Mouse (Mus musculus): ENCODE measurements around the gene Fcer1g.
A peak's percentile ranks its signal among the peaks of the same experiment; 100 is the strongest.

The Fcer1g gene

DNA sequence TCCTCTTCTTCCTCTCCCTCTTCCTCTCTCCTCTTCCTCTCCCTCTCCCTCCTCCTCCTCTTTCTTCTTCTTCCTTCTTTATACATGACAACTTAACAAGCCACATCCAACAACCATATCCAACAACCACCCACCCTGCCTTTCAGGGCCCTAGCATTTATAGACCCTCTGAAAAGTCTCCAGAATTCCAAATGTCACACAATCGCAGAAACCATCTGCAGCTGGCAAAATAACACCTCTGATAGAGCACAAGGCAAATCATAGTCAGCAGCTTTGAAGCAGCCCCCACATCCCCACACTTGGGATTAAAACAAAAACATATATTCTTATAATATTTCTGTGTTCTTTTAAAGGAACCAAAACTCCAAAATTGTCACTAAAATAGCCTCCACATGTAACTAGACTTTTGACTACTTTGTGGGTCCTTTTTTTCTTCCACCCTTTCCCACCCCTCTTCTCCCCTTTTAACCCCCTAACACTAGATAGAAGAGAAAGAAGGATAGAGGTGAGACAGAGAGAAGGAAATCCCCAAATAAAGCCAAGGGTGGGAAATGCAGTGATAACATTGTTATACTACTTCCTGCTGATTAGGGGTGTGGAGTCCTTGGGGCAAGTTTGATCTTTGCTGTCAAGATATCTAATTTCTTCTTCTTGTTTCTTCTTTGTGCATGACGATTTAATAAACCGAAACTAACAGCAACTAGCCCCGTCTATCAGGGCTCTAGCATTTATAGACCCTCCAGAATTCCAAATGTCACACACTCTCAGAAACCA, 32.0 kb upstream of the Fcer1g start:
- DNase-seq (ENCODE audit: low spot score) = no peak

DNA sequence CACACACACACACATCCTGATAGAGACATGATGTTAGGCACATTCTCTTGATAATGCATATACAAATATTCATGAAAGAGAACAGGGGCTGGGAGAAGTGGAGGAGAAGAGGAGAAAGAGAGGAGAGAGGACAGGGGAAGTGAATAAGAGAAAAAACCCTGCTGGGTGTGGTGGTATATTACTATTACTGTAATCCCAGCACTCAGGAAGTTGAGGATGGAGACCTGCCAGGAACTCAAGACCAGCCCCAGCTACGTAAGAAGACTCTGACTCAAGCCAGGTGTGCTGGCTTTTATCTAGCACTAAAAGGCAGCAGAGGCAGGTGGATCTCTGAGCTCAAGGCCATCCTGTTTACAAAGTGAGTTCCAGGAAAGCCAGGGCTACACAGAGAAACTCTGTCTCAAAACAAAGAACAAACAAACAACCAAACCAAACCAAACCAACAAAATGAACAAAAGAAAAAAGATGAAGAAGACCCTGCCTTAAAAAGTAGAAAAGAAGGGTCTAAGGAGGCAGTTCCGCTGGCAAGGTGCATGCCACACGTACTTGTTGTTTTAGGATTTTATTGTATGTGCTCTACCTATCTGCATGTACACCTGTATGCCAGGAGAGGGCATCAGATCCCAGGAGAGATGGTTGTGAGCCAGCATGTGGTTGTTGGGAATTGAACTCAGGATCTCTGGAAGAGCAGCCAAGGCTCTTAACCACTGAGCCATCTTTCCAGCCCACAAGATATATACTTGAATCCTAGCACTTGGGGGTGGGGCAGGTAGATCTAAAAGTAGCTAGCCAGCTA, 29.7 kb upstream of the Fcer1g start:
- no peak for DNase-seq (ENCODE audit: low spot score)

DNA sequence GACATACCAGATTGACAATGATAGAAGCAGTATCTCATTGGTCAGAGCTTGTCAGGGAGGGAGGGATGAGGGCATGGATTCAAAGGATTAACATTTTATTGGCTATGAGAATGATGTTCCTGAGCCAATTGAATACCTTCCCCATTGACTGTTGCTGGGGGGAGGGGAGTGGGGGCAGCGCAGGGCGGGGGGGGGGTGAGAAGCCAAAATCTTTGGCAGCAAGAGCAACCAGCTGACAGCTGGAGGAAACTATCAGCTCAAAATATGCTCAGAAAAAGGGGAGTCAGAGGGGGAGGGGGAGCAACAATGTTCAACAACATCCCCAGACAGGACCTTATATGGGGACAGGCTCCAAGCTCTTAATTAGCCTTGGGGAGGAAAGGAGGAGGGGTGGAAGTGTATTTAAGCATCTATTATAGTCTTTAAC, 29.0 kb upstream of the Fcer1g start:
- DNase-seq (ENCODE audit: low spot score) = peak; percentile 69

DNA sequence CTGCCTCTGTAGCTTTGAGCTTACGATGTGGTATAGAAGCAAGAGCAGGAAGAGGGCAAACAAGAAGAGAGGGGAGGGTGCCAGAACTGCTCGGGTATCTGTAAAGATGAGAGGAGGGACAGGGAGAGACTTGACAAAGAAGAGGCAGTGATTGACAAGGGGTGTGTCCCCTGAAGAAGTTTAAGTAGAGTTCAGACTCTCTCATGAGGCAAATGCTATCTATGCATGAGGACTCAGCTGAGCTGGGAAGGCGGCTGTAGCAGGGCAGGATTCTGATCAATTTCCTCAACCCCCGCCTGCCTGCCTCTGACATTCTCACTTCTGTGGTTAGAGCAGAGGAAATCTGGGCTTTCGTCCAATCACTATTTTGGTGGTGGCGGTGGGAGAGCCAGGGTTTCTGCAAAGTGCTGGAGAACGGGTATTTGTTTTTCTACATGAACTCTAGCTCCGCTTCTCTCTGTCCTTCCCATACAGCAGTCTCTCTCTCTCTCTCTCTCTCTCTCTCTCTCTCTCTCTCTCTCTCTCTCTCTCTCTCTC, 28.5 kb upstream of the Fcer1g start:
- peak; percentile 88 for DNase-seq (ENCODE audit: low spot score)

DNA sequence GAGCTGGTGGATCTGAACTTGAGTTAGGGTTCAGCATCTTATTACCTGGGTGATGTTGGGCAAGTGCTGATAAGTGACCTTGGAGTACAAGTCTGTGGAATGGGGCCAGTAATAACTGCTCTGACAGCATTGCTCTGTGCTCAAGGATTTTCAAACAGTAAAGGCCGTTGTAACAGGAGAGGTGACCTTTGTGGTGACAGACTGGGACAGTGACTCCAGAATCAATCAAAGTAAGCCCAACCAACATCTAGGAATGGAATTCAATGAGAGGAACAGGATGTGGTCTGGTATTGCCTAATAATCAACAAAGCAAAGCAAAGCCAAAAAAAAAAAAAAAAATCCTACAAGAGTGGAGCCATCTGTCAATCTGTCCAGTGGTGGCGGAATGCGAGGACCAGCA, 26.2 kb upstream of the Fcer1g start:
- no peak for DNase-seq (ENCODE audit: low spot score)

DNA sequence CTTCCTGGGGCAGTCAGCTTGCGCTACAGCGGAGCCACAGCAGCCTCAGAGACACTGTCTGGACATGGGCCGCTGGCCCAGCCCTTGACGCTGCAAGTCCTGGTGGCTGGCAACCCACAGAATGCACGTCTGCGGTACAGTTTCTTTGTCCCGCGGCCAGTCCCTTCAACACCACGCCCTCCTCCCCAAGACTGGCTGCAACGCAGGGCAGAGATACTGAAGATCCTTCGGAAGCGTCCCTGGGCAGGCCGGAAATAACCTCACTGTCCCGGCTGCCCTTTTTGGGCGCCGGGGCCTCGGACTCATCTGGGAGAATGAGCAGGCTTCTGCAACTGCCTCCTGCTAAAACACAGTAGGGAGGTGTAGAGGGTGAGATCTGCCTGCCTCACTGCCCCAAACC, 24.8 kb upstream of the Fcer1g start:
- DNase-seq (ENCODE audit: low spot score) = no peak

DNA sequence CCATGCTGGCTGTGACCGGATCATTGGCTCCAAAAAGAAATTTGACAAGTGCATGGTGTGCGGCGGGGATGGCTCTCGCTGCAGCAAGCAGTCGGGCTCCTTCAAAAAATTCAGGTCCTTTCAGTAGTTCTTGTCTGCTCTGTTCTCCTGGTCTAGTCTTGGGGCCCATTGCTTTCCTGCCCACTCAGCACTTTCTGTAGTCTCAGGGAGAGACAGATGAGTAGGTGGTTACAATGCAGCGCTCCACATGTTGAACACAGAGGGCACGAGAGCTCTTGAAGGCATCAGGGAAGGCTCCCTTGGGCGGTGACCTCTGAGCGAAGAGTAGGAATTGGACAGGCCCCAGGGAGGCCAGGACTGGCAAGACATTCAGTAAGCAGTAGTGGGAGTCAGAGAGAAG, 23.6 kb upstream of the Fcer1g start:
- no peak for DNase-seq (ENCODE audit: low spot score)

DNA sequence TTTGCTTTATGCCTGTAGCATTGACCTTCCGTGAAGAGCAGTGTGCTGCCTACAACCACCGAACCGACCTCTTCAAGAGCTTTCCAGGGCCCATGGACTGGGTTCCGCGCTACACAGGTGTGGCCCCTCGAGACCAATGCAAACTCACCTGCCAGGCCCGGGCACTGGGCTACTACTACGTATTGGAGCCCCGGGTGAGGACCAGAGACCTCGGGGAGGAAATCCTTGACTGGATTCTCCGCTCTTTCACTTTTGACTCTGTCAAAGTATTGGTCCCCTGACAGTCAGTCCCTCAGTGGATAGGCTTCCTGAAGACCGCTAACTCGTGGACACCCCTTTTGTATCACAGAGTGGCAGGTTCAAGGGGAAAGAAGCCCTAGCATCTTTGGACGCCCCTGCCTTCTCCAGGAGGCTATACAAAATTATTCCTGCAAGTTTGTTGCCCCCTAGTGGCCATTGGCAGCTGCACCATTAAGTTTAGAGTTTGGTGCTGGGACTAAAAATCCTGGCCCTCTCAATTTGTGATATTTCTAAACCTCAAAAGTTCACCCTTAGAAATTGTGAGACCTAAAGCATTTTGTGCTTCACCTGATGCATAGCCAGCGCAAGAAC, 22.9 kb upstream of the Fcer1g start:
- peak; percentile 77 for DNase-seq (ENCODE audit: low spot score)

DNA sequence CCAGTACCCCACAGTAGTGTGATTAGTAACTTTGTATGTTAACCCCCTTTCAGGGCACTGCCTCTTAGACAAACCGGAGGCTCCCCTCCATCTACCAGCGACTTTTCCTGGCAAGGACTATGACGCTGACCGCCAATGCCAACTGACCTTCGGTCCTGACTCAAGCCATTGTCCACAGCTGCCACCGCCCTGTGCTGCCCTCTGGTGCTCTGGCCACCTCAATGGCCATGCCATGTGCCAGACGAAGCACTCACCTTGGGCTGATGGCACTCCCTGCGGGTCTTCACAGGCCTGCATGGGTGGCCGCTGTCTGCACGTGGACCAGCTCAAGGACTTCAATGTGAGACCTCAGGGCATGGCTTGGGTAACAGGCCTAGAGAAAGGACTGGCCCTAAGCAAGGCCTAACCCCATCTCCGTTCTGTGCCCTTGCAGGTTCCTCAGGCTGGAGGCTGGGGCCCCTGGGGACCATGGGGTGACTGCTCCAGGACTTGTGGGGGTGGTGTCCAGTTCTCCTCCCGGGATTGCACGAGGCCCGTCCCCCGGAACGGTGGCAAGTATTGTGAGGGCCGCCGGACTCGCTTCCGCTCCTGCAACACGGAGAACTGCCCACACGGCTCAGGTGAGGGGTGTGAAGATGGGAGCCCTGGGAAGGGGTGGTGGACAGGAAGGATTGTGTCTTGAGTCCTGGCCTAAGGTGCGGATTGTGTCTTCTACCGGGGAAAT, 22.1 kb upstream of the Fcer1g start:
- no peak for DNase-seq (ENCODE audit: low spot score)

DNA sequence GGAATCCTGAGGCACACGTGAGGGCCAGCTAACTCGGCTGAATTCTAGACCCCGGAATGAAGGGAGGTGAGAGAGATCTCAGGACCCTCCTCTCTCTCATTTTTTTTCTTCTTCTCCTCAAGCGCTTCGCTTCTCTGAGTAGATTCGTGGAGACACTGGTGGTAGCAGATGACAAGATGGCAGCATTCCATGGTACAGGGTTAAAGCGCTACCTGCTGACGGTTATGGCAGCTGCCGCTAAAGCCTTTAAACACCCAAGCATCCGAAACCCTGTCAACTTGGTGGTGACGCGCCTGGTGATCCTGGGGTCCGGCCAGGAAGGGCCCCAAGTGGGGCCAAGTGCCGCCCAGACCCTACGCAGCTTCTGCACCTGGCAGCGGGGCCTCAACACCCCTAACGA, 18.2 kb upstream of the Fcer1g start:
- no peak for DNase-seq (ENCODE audit: low spot score)

DNA sequence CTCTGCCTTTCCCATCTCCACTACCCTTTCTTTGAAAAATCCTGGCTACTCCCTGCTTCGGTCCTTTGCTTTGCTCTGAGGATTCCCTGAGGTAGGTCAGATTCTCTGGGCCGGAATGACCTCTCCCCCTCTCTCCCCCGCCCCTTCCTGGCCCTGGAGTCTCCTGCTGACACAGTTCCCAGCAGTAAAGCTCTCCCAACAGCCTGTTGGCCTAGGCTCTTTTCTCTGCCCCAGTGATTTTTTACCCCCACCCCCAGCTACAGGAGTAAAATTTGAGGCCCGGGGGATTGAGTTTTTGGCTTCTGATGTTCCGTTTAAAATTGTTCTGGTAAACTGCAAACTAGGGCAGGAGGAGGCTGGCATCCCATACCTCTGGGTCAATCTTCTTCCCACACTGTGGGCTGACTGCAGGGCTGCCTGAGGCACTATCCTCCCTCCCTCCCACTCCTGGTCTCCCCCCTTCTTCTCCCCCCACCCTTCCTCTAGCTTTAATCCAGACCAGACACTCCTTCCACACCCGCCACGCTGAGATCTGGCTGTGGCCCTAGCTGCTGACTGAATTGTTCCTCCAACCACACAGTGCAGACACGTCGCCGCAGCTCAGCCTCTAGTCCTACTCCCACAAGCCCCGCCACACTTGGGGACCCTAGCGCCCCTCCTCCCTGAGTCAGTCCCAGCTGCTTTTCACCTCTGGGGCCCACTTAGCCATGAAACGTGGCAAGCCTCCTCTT, 17.6 kb upstream of the Fcer1g start:
- no peak for DNase-seq (ENCODE audit: low spot score)

DNA sequence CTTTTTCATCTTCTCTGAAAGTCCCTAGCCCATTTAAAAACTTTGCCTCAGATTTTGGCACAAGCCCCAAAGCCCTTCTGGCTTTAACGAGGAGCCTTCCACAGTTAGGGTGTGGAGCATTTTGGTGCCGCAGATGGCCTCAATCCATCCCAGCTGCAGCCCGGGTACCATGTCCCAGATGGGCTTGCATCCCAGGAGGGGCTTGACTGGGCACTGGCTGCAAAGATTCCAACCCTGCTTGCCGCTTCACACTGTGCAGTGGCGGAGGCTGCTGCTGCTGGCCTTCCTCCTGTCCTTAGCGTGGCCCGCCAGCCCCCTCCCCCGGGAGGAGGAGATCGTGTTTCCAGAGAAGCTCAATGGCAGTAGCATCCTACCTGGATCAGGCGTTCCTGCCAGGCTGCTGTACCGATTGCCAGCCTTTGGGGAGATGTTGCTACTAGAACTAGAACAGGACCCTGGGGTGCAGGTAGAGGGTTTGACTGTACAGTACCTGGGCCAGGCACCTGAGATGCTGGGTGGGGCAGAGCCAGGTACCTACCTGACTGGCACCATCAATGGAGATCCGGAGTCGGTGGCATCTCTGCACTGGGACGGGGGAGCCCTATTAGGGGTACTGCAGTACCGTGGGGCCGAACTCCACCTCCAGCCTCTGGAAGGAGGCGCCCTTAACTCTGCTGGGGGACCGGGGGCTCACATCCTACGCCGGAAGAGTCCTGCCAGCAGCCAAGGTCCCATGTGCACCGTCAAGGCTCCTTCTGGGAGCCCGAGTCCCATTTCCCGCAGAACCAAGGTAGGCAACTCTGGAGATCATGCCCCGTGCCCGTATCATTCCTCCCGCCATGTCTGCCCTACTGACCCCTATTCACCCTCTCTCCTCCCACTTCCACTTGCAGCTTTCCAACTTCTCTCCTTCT, 16.8 kb upstream of the Fcer1g start, which contains the start of gene Ndufs2:
Gene Ndufs2, minus strand, starts transcription at position 709 of the 914 bp plus-strand sequence.
- DNase-seq (ENCODE audit: low spot score) = no peak

DNA sequence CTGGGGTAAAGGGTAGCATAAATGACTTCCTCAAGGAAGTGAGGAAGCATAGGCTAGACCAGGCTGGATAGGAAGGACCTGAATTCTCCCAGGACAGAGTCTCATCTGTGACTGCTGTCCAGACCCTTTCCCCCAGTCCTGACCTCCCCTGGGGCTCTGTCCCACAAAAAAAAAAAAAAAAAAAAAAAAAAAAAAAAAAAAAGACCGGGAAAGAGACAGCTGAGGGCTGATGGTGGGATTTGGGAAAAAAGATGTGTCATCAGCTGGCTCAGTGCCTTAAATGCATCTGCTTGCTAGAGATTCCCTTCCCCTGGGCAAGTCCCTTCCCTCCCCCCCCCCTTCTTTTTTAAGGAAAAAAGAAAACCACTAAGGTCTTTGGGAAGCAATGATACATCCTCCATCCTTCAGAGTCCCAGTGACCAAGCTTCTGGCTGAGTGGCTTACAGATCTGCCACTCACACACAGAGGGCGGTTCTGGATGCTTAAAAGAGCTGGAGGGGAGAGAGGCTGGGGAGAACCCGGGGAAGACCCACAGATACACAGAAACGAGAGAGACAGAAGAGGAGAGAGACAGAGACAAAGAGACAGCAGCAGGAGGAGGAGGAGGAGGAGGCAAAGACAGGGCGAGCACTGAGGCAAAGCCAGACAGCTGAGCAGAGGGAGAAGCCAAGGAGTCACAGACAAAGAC, 15.9 kb upstream of the Fcer1g start, which contains the start of gene Adamts4:
Gene Adamts4, plus strand, starts transcription at position 509 of the 688 bp plus-strand sequence.
- DNase-seq (ENCODE audit: low spot score) = peak; percentile 60

DNA sequence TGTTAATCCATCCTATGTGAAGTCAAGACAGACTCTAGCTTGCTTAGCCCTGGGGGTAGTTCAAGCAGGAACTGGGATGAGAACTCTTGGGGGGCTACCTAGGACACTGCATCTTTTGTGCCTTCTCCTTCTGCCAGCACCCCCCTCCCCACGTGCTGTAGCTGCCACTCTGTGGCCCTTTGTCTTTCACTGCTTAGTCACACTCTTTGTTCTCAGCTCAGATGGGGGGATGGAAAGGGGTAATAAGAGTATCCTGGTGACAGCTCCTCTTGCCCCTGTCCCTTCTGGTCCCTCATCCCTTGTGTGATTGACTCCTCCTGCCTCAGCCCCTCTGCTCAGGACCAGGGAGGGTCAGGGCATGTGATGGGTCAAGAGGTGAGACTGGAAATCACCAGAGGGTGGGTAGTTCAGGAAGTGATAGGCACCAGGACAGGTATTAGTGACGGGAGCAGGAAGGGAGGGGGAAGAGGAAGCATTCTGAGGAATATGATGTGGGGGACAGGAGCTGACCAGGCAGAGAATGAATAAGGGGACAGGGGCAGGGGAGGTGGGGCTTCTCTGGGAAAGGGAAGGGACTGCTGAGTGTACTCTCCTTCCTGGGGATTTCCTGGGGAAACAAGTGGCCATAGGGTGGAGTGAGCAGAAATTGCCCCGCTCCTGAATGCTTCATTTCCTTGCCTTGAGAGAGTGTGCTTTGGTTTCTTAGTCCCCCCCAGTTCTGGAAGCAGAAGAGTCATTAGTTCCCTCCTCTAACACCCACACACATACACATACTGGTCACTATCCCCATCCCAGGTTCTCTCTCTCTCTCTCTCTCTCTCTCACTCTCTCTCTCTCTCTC, 14.4 kb upstream of the Fcer1g start:
- DNase-seq (ENCODE audit: low spot score) = peak; percentile 58

DNA sequence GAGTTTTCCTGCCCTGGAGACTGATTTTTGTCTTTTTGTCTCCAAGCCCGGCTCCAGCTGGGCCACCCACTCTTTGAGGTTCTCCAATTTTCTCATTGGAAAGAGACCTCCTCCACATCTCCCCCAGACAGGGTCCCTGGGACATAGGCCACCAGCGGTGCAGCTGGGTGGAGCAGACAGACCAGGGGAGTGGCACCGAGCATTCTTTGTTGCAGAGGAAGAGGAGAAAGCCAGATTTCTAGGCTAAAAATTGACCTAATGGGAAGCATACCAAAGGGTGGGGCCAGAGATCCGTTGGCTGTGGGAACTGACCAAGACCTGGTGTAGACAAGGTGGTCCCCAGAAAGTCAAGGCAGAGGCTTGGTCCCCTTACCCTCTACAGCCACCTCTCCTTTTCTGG, 13.8 kb upstream of the Fcer1g start:
- DNase-seq (ENCODE audit: low spot score) = no peak

DNA sequence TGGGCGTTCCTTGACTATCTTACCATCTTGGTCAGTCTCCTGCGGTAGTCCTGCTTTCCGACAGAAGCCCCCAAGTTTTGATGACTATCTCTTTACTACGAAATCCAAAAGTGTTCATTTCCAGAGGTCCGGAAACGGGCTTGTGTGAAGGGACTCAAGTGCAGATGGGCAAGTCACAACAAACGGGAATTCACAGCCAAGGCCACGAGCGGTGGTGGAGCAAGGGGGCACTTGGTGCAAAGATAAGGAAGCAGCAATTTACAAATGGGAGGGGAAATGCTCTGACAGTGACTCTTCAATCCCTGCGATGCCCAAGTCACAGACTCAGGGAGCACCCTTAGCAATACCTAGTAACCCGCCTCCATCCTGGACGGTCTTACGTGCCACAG, 13.3 kb upstream of the Fcer1g start:
- DNase-seq (ENCODE audit: low spot score) = no peak

DNA sequence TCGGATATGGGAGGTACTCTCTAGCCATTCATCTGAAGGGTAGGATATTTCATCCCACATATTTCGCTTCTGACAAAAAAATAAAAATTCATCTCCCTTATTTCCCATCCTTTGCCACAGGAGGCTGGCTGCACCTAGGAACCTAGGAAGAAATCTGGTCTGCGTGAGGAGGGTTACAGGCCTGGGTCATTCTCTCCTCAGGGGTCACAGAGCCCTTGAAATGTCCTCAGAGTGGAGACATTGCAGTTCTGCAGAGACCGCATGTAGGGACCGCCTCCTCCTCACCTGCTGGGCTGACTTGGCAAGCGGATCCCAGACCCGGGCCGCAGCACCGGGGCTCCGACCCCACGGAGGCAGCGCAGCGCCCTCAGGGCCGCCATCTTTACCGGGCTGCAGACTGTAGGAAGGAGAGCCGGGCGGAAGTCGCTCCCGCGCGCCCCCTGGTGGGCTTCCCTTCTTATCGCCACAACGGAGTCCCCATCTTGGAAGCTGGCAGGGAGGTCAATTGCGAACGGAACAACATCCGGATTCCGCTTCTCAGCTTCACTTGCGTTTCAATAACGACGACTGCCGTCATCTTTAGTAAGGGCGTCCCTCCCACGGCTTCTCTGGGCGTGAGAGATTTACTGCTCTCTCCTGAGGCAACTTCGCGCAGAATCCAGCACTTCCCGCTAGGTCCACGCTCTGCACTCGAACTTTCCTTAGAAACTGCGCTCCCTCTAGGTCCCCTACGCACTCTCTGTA, 12.7 kb upstream of the Fcer1g start:
- DNase-seq (ENCODE audit: low spot score) = peak; percentile 97

DNA sequence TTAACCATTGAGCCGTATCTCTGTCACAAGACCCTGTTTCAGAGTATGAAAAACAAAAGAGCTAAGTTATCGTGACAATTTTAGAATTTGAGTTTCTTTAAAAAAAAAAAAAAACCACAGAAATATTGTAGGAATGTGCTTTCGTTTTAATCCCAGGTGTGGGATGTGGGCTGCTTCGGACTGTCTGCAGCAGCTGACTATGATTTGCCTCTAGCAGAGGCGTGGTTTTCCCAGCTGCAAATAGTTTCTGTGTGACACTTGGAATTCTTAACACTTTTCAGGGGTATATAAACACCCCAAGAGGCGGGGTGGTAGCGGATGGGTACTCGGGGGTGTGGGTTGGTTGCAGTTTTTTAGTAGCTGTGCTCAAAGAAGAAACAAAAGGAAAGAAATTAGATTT, 11.2 kb upstream of the Fcer1g start:
- no peak for DNase-seq (ENCODE audit: low spot score)
